Mouse (Mus musculus) T-helper 17 cell (primary cell): Measurements from ENCODE around the gene Chrna10.

Source experiments
- in situ Hi-C, 2 experiments: fragments of 300-600 bp; cut with MboI, MseI; formaldehyde crosslinking; loops; 1 replicate in 1 of 2; 2 replicates in 1 of 2; pipeline ENCODE4 v1.15.1; 2025; ENCODE audit warnings: high pct_unique_total_duplicates in 2 of 2

The Chrna10 gene

DNA sequence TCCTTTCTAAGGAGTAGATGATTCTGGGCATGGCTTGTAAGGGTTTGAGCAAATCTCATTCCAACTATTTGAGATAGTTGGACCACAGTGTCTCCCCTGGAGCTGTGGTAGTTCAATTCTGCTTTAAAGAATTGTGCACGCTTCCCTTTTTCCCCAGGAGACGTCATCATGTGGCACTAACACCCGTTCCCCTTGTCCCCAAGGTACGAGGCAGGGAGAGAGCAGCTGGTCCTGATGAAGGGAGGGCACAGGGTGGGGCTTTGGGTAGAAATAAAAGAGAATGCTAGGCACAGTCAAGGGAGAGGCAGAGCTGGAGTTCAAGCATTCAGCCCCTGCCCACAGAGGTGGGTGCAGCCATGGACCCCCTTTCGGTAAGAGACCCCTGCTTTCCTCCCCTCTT lies 33.8 kb downstream of the Chrna10 start, which contains the start of gene Trpc2:
Gene Trpc2 (plus strand): TSS at position 301 of the 400 bp plus-strand sequence.
- in situ Hi-C loops, result loop anchor here (5.0 kb wide), 3 partner anchors 36 to 421 kb away; partner anchors contain the start of gene Clpb (in 1 of the 2)

- in situ Hi-C loops, result loop anchor here (5.0 kb wide), 3 partner anchors 34 to 419 kb away; partner anchors contain the start of gene Clpb (in 1 of the 2)
These were observed 34.8 kb downstream of the Chrna10 start for GRCm38 (mm10) chr7:102081784-102082183.

GRCm38 (mm10) chr7:102080311-102080710 lies 36.3 kb downstream of the Chrna10 start:
- in situ Hi-C loops, result loop anchor here (5.0 kb wide), 3 partner anchors 33 to 418 kb away; partner anchors contain the start of gene Clpb (in 1 of the 2)

DNA sequence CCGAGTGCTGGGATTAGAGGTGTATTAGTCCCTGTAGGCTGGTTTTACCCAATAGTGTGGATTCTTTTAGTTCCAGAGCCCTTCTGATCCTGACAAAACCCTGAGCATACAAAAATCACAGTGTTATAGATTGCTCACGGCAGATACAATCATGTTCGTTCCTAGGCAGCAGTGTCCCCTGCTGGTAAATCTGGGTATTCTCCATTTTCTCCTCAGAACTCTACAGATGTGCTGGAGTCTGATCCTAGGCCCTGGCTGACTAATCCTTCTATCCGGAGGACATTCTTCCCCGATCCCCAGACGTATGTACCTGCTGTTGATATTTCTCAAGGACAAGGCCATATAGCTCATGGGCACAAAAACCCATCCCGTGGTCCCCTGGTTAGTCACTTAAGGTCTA lies 38.1 kb downstream of the Chrna10 start:
- in situ Hi-C loops, result no loop called here

DNA sequence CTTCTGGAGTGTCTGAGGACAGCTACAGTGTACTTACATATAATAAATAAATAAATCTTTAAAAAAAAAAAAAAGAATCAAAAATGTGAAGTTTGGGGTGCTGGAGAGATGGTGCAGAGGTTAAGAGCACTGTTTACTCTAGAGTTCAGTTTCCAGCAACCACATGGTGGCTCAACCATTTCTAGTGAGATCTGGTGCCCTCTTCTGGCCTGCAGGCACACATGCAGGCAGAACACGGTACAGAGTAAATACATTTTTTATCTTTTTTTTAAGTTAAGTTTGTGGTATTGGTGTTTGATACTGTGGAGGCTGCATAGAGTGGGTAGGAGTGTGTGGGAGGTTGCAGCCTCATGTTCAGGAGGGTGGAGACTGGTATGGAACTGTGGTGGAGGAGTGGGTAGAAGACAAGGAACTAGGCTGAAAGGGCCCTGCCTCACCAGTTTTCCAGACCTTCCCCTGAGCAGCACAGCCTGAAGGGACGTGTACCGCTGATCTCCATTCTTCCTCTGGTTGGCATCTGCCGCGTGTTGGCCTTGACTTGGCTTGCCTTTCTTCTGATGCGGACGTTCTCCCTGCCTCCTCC lies 39.8 kb downstream of the Chrna10 start:
- in situ Hi-C loops, result no loop called here

GRCm38 (mm10) chr7:102066363-102066762 lies 50.3 kb downstream of the Chrna10 start:
- in situ Hi-C loops, result loop anchor here in 1 of 2 experiments (10.0 kb wide), 1 partner anchor 402 kb away; the partner anchor contains the start of gene Clpb

DNA sequence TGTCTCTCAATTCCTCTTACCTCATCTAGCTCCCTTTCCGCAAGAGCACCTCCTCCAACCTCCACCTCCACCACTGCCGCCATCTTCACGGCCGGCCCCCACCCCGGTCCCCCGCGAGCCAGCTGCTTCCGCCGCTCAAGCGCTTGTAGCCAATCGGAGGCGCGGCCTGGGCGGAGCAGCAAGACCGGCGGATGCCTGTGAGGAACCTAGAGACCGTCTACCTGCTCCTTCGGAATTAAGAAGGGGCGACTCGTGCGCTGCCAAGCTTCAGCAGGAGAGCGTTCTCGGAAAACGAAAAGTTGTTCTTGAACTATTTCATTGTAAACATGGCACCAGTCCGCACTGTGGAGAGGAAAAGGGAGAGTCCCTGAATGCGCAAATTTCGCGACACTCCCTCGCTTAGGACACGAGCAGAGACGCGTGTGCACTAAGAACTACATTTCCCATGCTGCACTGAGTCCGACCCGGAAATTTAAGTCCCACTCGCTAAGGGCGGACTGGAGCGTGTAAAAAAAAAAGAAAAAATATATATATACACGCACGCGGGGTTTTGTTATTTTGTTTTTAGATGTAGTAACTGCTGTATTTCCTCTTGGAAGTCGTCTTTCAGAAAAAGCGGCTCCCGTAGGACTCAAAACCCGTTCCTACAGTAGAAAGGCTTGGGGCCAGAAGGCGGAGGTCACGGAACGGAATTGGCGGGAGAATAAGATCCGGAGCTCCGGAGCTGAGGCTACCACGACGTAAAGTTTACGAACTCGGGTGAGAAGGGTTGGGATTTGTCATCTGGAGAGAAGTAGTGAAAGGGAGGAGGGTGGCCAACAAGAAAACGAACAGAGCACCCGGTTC lies 51.4 kb downstream of the Chrna10 start, which contains the start of the genes Rnf121, Xndc1 and Xntrpc:
Gene Rnf121 (minus strand): TSS at position 424 of the 846 bp plus-strand sequence.
Gene Xndc1 (plus strand): TSS at position 466 of the 846 bp plus-strand sequence.
Gene Xntrpc (plus strand): TSS at position 668 of the 846 bp plus-strand sequence.
- in situ Hi-C loops, result loop anchor here in 1 of 2 experiments (10.0 kb wide), 1 partner anchor 400 kb away; the partner anchor contains the start of gene Clpb

DNA sequence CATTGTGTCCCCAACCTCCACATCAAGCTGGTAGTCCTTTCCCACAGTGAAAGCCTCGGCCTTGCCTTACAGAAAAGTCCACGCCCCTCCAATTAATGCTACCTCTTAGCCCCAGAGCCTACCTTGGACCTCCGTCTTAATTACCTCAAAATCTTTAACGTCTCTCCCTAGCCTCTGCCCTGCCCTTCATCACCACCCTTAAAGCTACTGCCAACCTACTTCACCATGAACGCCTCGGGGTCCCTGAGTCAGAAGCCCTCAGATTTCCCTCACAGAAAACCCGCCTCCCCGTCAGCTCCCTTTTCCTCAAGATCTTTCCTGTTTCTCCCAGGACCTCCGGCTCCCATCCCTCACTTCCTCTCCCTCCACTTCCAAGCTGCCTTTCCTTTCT lies 52.0 kb downstream of the Chrna10 start:
- in situ Hi-C loops, result loop anchor here in 1 of 2 experiments (10.0 kb wide), 1 partner anchor 400 kb away; the partner anchor contains the start of gene Clpb

DNA sequence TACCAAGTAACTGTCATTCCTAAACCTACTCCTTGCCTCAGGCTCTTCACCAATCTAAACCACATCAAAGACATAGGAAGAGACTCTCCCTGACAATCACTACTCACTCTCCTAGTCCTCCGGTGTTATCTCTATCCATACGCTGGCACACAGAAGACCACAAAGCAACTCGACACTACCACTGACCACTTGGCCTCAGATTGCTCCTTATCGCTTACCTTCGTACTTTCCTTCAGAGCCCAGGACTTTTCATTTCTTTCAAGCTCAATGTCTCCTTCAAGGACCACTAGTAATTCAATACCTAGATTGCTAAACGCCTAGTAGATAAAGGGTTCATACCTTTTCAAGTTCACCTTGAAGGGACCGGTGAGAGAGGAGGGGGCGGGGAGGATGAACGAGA lies 52.7 kb downstream of the Chrna10 start:
- in situ Hi-C loops, result loop anchor here in 1 of 2 experiments (10.0 kb wide), 1 partner anchor 399 kb away; the partner anchor contains the start of gene Clpb

DNA sequence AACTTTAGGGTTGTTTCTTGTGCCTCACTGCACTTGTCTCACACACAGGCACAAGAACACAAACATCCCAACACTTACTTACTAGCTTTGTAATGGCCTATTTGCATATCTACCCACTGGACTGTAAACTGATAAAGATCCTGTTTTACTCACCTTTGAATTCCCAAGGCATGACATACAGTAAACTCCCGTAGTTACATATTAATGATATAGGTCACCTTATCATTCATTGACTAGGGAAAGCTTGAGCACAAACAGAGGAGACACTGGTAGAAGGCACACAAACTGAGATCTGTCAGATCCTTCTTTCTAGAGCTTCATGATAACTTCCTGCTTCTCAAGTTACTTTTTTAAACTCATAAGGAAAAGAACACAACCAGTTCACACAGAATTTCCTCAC lies 54.4 kb downstream of the Chrna10 start:
- in situ Hi-C loops, result loop anchor here in 1 of 2 experiments (10.0 kb wide), 1 partner anchor 397 kb away; the partner anchor contains the start of gene Clpb

GRCm38 (mm10) chr7:102061353-102061752 lies 55.3 kb downstream of the Chrna10 start:
- in situ Hi-C loops, result loop anchor here in 1 of 2 experiments (10.0 kb wide), 1 partner anchor 397 kb away; the partner anchor contains the start of gene Clpb
